Mouse (Mus musculus): Measurements from ENCODE around the gene Fam71e1.

DNA sequence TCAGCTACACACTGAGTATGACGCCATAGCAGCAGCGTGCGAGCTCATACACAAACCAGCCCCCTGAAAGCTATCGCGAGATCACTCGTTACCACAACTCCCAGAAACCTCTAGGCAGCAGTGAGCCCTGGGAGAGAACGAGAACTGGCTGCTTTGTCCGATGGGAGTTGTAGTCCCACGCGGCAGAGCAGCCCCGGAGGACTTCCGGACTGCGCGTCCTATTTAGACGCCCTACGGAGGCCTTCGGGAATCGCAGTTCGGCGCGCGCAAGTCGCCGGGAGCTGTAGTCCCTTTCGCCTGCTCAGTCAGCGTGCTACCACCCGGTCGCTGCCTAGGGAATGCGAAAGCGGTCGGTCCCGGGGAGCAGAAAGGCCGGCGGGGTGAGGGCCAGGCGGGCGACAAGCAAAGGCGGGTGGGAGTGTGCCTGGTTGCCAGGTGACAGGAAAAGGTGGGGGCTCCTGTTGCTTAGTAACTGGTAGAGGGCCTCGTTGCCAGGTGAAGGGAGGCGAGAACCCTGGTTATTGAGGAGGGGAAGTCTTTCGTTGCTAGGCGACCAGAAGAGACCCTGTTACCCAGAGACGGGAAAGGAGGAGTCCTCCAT lies 28.5 kb upstream of the Fam71e1 start, which contains the start of gene Josd2:
- TF ChIP-seq CTCF (IDR thresholded peaks at IDR 0.05; ENCODE audit: low read depth, low read length) (0 out of 2 replicates have a peak, but pooled peaks have one; percentile 9), POLR2A (IDR thresholded peaks at IDR 0.05; ENCODE audit: extremely low read depth, insufficient read depth, low read length) (peak; percentile 78; the same call in 1 of the 2 replicates)
